Mouse (Mus musculus): ENCODE data around the gene Grasp. TPM values are rescaled to one million over a fixed set of nuclear protein-coding genes. Genes with fewer than 3 reads are reported as not detected.
A peak's percentile ranks its signal among the peaks of the same experiment; 100 is the strongest.

Gene Grasp
- polyA plus RNA-seq, 1 experiment from 2014 or later: 1.3 TPM

- Histone ChIP-seq H3K9ac (no peak overlapping the region), H3K9me3 (replicated peaks) (no peaks in the 10 kb centered on the region), H3K4me2 (no peak overlapping the region), H3K27ac (no peak overlapping the region), H3K27me3 (0 out of 2 replicates have a peak, but pooled peaks cover 3% of the 10 kb centered on the region), H3K4me3 (no peak overlapping the region), H3K4me1 (peaks cover 24% of the 10 kb centered on the region; the same call in 1 of the 2 replicates), H3K36me3 (ENCODE audit: poor library complexity, severe bottlenecking) (peaks cover 24% of the 10 kb centered on the region)
- WGBS: 91% methylated on average over 4 of the region's 4 CpGs
- no peak for ATAC-seq
Observed at GRCm38 (mm10) chr15:101232607-101233006, 8.6 kb downstream of the Grasp start.

- H3K9ac ChIP-seq: no peak overlapping the region
Observed at GRCm38 (mm10) chr15:101233183-101233582, 9.2 kb downstream of the Grasp start.

GRCm38 (mm10) chr15:101233641-101234275 is 9.8 kb downstream of the Grasp start:
- peaks cover 23% of the 10 kb centered on the region for H3K36me3 ChIP-seq (ENCODE audit: poor library complexity, severe bottlenecking)
- H3K4me3 ChIP-seq: no peak overlapping the region
- H3K4me1 ChIP-seq: peaks cover 18% of the 10 kb centered on the region
- no peak for ATAC-seq
- H3K27ac ChIP-seq: no peak overlapping the region
- H3K9ac ChIP-seq: no peak overlapping the region
- no peaks in the 10 kb centered on the region for H3K9me3 ChIP-seq (replicated peaks)
- WGBS: 19% methylated on average over 11 of the region's 11 CpGs
- H3K27me3 ChIP-seq: 0 out of 2 replicates have a peak, but pooled peaks cover 7% of the 10 kb centered on the region
- H3K4me2 ChIP-seq: no peak overlapping the region

More at GRCm38 (mm10) chr15:101233183-101233582, 9.2 kb downstream of the Grasp start:
- H3K36me3 ChIP-seq (ENCODE audit: poor library complexity, severe bottlenecking): peaks cover 24% of the 10 kb centered on the region
- H3K4me3 ChIP-seq: no peak overlapping the region
- H3K4me1 ChIP-seq: peaks cover 18% of the 10 kb centered on the region; the same call in 1 of the 2 replicates
- 81% methylated on average over 3 of the region's 3 CpGs for WGBS
- no peaks in the 10 kb centered on the region for H3K9me3 ChIP-seq (replicated peaks)
- 0 out of 2 replicates have a peak, but pooled peaks cover 3% of the 10 kb centered on the region for H3K27me3 ChIP-seq
- no peak overlapping the region for H3K4me2 ChIP-seq
- no peak for ATAC-seq
- H3K27ac ChIP-seq: no peak overlapping the region

GRCm38 (mm10) chr15:101234611-101235341 is 10.8 kb downstream of the Grasp start:
- WGBS: 55% methylated on average over 10 of the region's 10 CpGs
- H3K4me3 ChIP-seq: no peak overlapping the region
- H3K27ac ChIP-seq: no peak overlapping the region
- no peak overlapping the region for H3K9ac ChIP-seq
- H3K4me2 ChIP-seq: no peak overlapping the region
- peaks cover 14% of the 10 kb centered on the region for H3K36me3 ChIP-seq (ENCODE audit: poor library complexity, severe bottlenecking)
- H3K9me3 ChIP-seq (replicated peaks): no peaks in the 10 kb centered on the region
- H3K4me1 ChIP-seq: peaks cover 23% of the 10 kb centered on the region
- no peak for ATAC-seq
- H3K27me3 ChIP-seq: 0 out of 2 replicates have a peak, but pooled peaks cover 9% of the 10 kb centered on the region

- peaks cover 14% of the 10 kb centered on the region for H3K36me3 ChIP-seq (ENCODE audit: poor library complexity, severe bottlenecking)
- 0 out of 2 replicates have a peak, but pooled peaks cover 9% of the 10 kb centered on the region for H3K27me3 ChIP-seq
- H3K4me1 ChIP-seq: peaks cover 23% of the 10 kb centered on the region
- no peak for ATAC-seq
- no peak overlapping the region for H3K4me2 ChIP-seq
- WGBS: 36% methylated on average over 5 of the region's 5 CpGs
- H3K9me3 ChIP-seq (replicated peaks): no peaks in the 10 kb centered on the region
- H3K9ac ChIP-seq: no peak overlapping the region
- no peak overlapping the region for H3K4me3 ChIP-seq
- H3K27ac ChIP-seq: no peak overlapping the region
Observed at GRCm38 (mm10) chr15:101235342-101235698, 11.3 kb downstream of the Grasp start.

GRCm38 (mm10) chr15:101235728-101236327 is 11.8 kb downstream of the Grasp start:
- no peak overlapping the region for H3K9ac ChIP-seq
- no peak for ATAC-seq
- no peak overlapping the region for H3K4me3 ChIP-seq
- peaks cover 24% of the 10 kb centered on the region for H3K4me1 ChIP-seq
- no peaks in the 10 kb centered on the region for H3K9me3 ChIP-seq (replicated peaks)
- no peak overlapping the region for H3K27ac ChIP-seq
- 0 out of 2 replicates have a peak, but pooled peaks cover 9% of the 10 kb centered on the region for H3K27me3 ChIP-seq
- peaks cover 9% of the 10 kb centered on the region for H3K36me3 ChIP-seq (ENCODE audit: poor library complexity, severe bottlenecking)
- no peak overlapping the region for H3K4me2 ChIP-seq
- 52% methylated on average over 11 of the region's 12 CpGs for WGBS

GRCm38 (mm10) chr15:101236878-101237277 is 12.9 kb downstream of the Grasp start:
- Histone ChIP-seq H3K4me2 (no peak overlapping the region), H3K27ac (no peak overlapping the region), H3K36me3 (ENCODE audit: poor library complexity, severe bottlenecking) (no peaks in the 10 kb centered on the region), H3K4me3 (no peak overlapping the region), H3K4me1 (peaks cover 30% of the 10 kb centered on the region), H3K9me3 (replicated peaks) (no peaks in the 10 kb centered on the region), H3K9ac (no peak overlapping the region), H3K27me3 (peaks cover 7% of the 10 kb centered on the region; the same call in 1 of the 2 replicates)
- 10% methylated on average over 3 of the region's 3 CpGs for WGBS
- no peak for ATAC-seq

GRCm38 (mm10) chr15:101238885-101239511 is 15.0 kb downstream of the Grasp start:
- ATAC-seq: peak; percentile 50; the same call in 1 of the 2 replicates

GRCm38 (mm10) chr15:101239821-101240220 is 15.8 kb downstream of the Grasp start:
- WGBS: 59% methylated on average over 8 of the region's 8 CpGs
- peaks cover 10% of the 10 kb centered on the region; the same call in 1 of the 2 replicates for H3K27me3 ChIP-seq
- no peak for ATAC-seq
- no peak overlapping the region for H3K9ac ChIP-seq
- H3K9me3 ChIP-seq (replicated peaks): no peaks in the 10 kb centered on the region
- no peak overlapping the region for H3K4me3 ChIP-seq
- H3K27ac ChIP-seq: no peak overlapping the region
- H3K4me1 ChIP-seq: peaks cover 27% of the 10 kb centered on the region
- H3K36me3 ChIP-seq (ENCODE audit: poor library complexity, severe bottlenecking): no peaks in the 10 kb centered on the region
- no peak overlapping the region for H3K4me2 ChIP-seq

More at GRCm38 (mm10) chr15:101238885-101239511, 15.0 kb downstream of the Grasp start:
- H3K9me3 ChIP-seq (replicated peaks): no peaks in the 10 kb centered on the region
- no peaks in the 10 kb centered on the region for H3K36me3 ChIP-seq (ENCODE audit: poor library complexity, severe bottlenecking)
- H3K9ac ChIP-seq: peak overlapping the region; percentile 41; the same call in 1 of the 2 replicates
- H3K27me3 ChIP-seq: peaks cover 10% of the 10 kb centered on the region; the same call in 1 of the 2 replicates
- H3K27ac ChIP-seq: no peak overlapping the region
- H3K4me1 ChIP-seq: peaks cover 30% of the 10 kb centered on the region
- peak overlapping the region; percentile 55 for H3K4me2 ChIP-seq
- WGBS: 6% methylated on average over 28 of the region's 28 CpGs
- H3K4me3 ChIP-seq: peak overlapping the region; percentile 22

- ATAC-seq: peak; percentile 68
- no peak overlapping the region for H3K27ac ChIP-seq
- 13% methylated on average over 10 of the region's 10 CpGs for WGBS
Observed at GRCm38 (mm10) chr15:101240799-101241204, 16.8 kb downstream of the Grasp start.

GRCm38 (mm10) chr15:101241236-101241635 is 17.2 kb downstream of the Grasp start:
- no peaks in the 10 kb centered on the region for H3K36me3 ChIP-seq (ENCODE audit: poor library complexity, severe bottlenecking)
- no peak for ATAC-seq
- WGBS: 61% methylated on average over 9 of the region's 9 CpGs
- H3K4me2 ChIP-seq: peak overlapping the region; percentile 32
- H3K27me3 ChIP-seq: peaks cover 10% of the 10 kb centered on the region; the same call in 1 of the 2 replicates
- H3K9me3 ChIP-seq (replicated peaks): no peaks in the 10 kb centered on the region
- H3K4me3 ChIP-seq: no peak overlapping the region
- no peak overlapping the region for H3K9ac ChIP-seq
- H3K27ac ChIP-seq: no peak overlapping the region
- peaks cover 18% of the 10 kb centered on the region for H3K4me1 ChIP-seq

More at GRCm38 (mm10) chr15:101240799-101241204, 16.8 kb downstream of the Grasp start:
- H3K9me3 ChIP-seq (replicated peaks): no peaks in the 10 kb centered on the region
- H3K9ac ChIP-seq: no peak overlapping the region
- H3K4me2 ChIP-seq: peak overlapping the region; percentile 32
- no peaks in the 10 kb centered on the region for H3K36me3 ChIP-seq (ENCODE audit: poor library complexity, severe bottlenecking)
- H3K4me1 ChIP-seq: peaks cover 19% of the 10 kb centered on the region
- peaks cover 10% of the 10 kb centered on the region; the same call in 1 of the 2 replicates for H3K27me3 ChIP-seq
- H3K4me3 ChIP-seq: no peak overlapping the region

All from forebrain, embryonic 13.5 days (tissue).